12 mouse cellular contexts compared by ENCODE assay signal in genomic region chr15:8994608-8995277, GRCm38 (mm10). TPM values are rescaled to one million over a fixed set of nuclear protein-coding genes. Genes with fewer than 3 reads are reported as not detected.
DNase-seq lines count a peak whose midpoint lies in the region; ATAC-seq and TF ChIP-seq lines count a peak whose summit lies in the region.
"Had no signal": no experiment of that assay in that cellular context is flagged by ENCODE, and none has a peak within 500 bp of the region (broad histone marks: within the 10 kb centered on the region; RNA-seq: fewer than 3 reads in every experiment).

No protein-coding gene starts in this region.

- H3K9ac ChIP-seq in forebrain, postnatal 0 days, result no peak overlapping the region
- no peak overlapping the region for H3K9ac ChIP-seq in liver, adult 2 months (ENCODE audit: low read depth, low read length)
- H3K9ac ChIP-seq in liver, embryonic 11.5 days (ENCODE audit: low read depth, low read length), result no peak overlapping the region
- H3K9ac ChIP-seq: forebrain, embryonic 12.5 days; lung, embryonic 15.5 days; neural tube, embryonic 12.5 days had no signal

- H3K27ac ChIP-seq in forebrain, postnatal 0 days (ENCODE audit: low read depth, low read length), result no peak overlapping the region
- no peak overlapping the region for H3K27ac ChIP-seq in forebrain, embryonic 10.5 days
- no peak overlapping the region for H3K27ac ChIP-seq in liver, adult 2 months (replicated peaks; ENCODE audit: insufficient read depth, low read depth, low read length)
- no peak overlapping the region for H3K27ac ChIP-seq in liver, embryonic 11.5 days (ENCODE audit: low read depth, low read length)
- H3K27ac ChIP-seq: forebrain, embryonic 12.5 days; lung, embryonic 15.5 days; neural tube, embryonic 12.5 days had no signal

- 0 out of 2 replicates have a peak, but pooled peaks have one; percentile 25 for ATAC-seq in forebrain, postnatal 0 days
- ATAC-seq in liver, embryonic 11.5 days (replicated peaks; ENCODE audit: low FRiP score), result no peak
- no peak for ATAC-seq in cerebellum, adult (ENCODE audit: insufficient number of reproducible peaks, low FRiP score, low TSS enrichment)

- H3K4me2 ChIP-seq in forebrain, postnatal 0 days (ENCODE audit: low read depth), result no peak overlapping the region
- no peak overlapping the region for H3K4me2 ChIP-seq in liver, embryonic 11.5 days
- H3K4me2 ChIP-seq: forebrain, embryonic 12.5 days; lung, embryonic 15.5 days; neural tube, embryonic 12.5 days had no signal

- H3K9me3 ChIP-seq in forebrain, postnatal 0 days (ENCODE audit: low read length), result no peaks in the 10 kb centered on the region
- H3K9me3 ChIP-seq in forebrain, embryonic 10.5 days, result no peaks in the 10 kb centered on the region
- H3K9me3 ChIP-seq in liver, embryonic 11.5 days (ENCODE audit: control insufficient read depth, low read length), result no peaks in the 10 kb centered on the region
- H3K9me3 ChIP-seq: forebrain, embryonic 12.5 days; lung, embryonic 15.5 days; neural tube, embryonic 12.5 days had no signal

- peaks cover 3% of the 10 kb centered on the region; the same call in 1 of the 2 replicates for H3K4me1 ChIP-seq in forebrain, postnatal 0 days (ENCODE audit: insufficient read depth)
- H3K4me1 ChIP-seq in forebrain, embryonic 10.5 days, result peaks cover 7% of the 10 kb centered on the region
- no peaks in the 10 kb centered on the region for H3K4me1 ChIP-seq in liver, adult 2 months (ENCODE audit: control insufficient read depth, insufficient read depth, low read length)
- no peaks in the 10 kb centered on the region for H3K4me1 ChIP-seq in liver, embryonic 11.5 days (replicated peaks; ENCODE audit: control insufficient read depth, insufficient read depth, low read length)
- H3K4me1 ChIP-seq: forebrain, embryonic 12.5 days; lung, embryonic 15.5 days; neural tube, embryonic 12.5 days had no signal

- H3K79me2 ChIP-seq in liver, adult 2 months (ENCODE audit: control insufficient read depth, insufficient read depth, low read length), result no peaks in the 10 kb centered on the region

- peak; percentile 13 for DNase-seq in forebrain, postnatal 0 days
- DNase-seq in forebrain, embryonic 10.5 days (ENCODE audit: extremely low spot score, low spot score), result no peak
- DNase-seq in liver, adult 2 months (ENCODE audit: extremely low read depth, low read depth, low spot score), result no peak
- no peak for DNase-seq in liver, embryonic 11.5 days (ENCODE audit: low spot score)
- DNase-seq in adrenal gland, adult 8-10 months, result peak; percentile 12
- DNase-seq in retina, embryonic 14.5 days (ENCODE audit: low spot score), result peak; percentile 39
- no peak for DNase-seq in kidney, adult 11 months
- DNase-seq: heart, postnatal 10 days had no signal

- H3K27me3 ChIP-seq in forebrain, postnatal 0 days (ENCODE audit: insufficient read depth, low read length), result no peaks in the 10 kb centered on the region
- no peaks in the 10 kb centered on the region for H3K27me3 ChIP-seq in forebrain, embryonic 10.5 days (ENCODE audit: poor library complexity, severe bottlenecking)
- H3K27me3 ChIP-seq in liver, adult 2 months (ENCODE audit: control insufficient read depth, insufficient read depth, low read length), result no peaks in the 10 kb centered on the region
- H3K27me3 ChIP-seq in liver, embryonic 11.5 days (replicated peaks; ENCODE audit: control insufficient read depth, insufficient read depth, low read length), result no peaks in the 10 kb centered on the region
- H3K27me3 ChIP-seq: forebrain, embryonic 12.5 days; lung, embryonic 15.5 days; neural tube, embryonic 12.5 days had no signal

- TF ChIP-seq CTCF in forebrain, postnatal 0 days (IDR thresholded peaks at IDR 0.05; ENCODE audit: low read depth), result peak; percentile 39
- TF ChIP-seq CTCF in liver, adult 2 months (IDR thresholded peaks at IDR 0.05; ENCODE audit: low read depth, low read length), result 0 out of 2 replicates have a peak, but pooled peaks have one; percentile 14

- 66% methylated on average over 8 of the region's 8 CpGs for WGBS in forebrain, postnatal 0 days
- 80% methylated on average over 8 of the region's 8 CpGs for WGBS in forebrain, embryonic 10.5 days
- 78% methylated on average over 8 of the region's 8 CpGs for WGBS in liver, adult 2 months
- WGBS in liver, embryonic 11.5 days, result 73% methylated on average over 8 of the region's 8 CpGs

- H3K36me3 ChIP-seq in forebrain, postnatal 0 days (ENCODE audit: insufficient read depth), result no peaks in the 10 kb centered on the region
- H3K36me3 ChIP-seq in forebrain, embryonic 10.5 days (replicated peaks), result no peaks in the 10 kb centered on the region
- H3K36me3 ChIP-seq in liver, adult 2 months (ENCODE audit: control insufficient read depth, insufficient read depth, low read length), result no peaks in the 10 kb centered on the region
- H3K36me3 ChIP-seq in liver, embryonic 11.5 days (ENCODE audit: control insufficient read depth, insufficient read depth, low read length), result no peaks in the 10 kb centered on the region
- H3K36me3 ChIP-seq: forebrain, embryonic 12.5 days; lung, embryonic 15.5 days; neural tube, embryonic 12.5 days had no signal

- TF ChIP-seq POLR2A in liver, adult 2 months (IDR thresholded peaks at IDR 0.05; ENCODE audit: extremely low read depth, insufficient read depth, low read length), result no peak

- H3K4me3 ChIP-seq in forebrain, postnatal 0 days (ENCODE audit: low read depth, low read length), result no peak overlapping the region
- no peak overlapping the region for H3K4me3 ChIP-seq in forebrain, embryonic 10.5 days
- H3K4me3 ChIP-seq in liver, adult 2 months (ENCODE audit: insufficient read depth, low read depth, low read length), result no peak overlapping the region
- no peak overlapping the region for H3K4me3 ChIP-seq in liver, embryonic 11.5 days (ENCODE audit: low read depth, low read length)
- H3K4me3 ChIP-seq: forebrain, embryonic 12.5 days; lung, embryonic 15.5 days; neural tube, embryonic 12.5 days had no signal

RNA-seq across cellular contexts. Expression of gene Ranbp3l, which starts 27.0 kb away (rescaled TPM):
- 16.3 and 23.1 TPM in 2 replicates for total RNA-seq in forebrain, postnatal 0 days (2014; rRNA removed)
- polyA plus RNA-seq in forebrain, postnatal 0 days (2015; fragmentation: Nextera tagmentation; extraction: Ambion mirVana), result 9.7 and 11.3 TPM in 2 replicates
- 0.09 and 0.55 TPM in 2 replicates for polyA plus RNA-seq in forebrain, embryonic 10.5 days (2016; fragmentation: Nextera tagmentation; extraction: Ambion mirVana)
- 1.8 and 3.5 TPM in 2 replicates for total RNA-seq in liver, adult 2 months (2014; rRNA removed)
- polyA plus RNA-seq in liver, adult 2 months (2012; rRNA removed), result 0.32 and 0.55 TPM in 2 replicates
- 0.06 and 0.27 TPM in 2 replicates for polyA plus RNA-seq in liver, embryonic 11.5 days (2014; fragmentation: Nextera tagmentation; extraction: Ambion mirVana)
- not detected for total RNA-seq in adrenal gland, adult 8-10 months (2022)
- total RNA-seq: heart, postnatal 10 days had no signal

Comparison
In these comparisons a context has a peak if more than half of its experiments do, and no peak if none do; other contexts are left out.
1. DNase-seq: peak in forebrain, postnatal 0 days (single experiment), adrenal gland, adult 8-10 months (single experiment) and retina, embryonic 14.5 days (single experiment); none in forebrain, embryonic 10.5 days (single experiment), liver, adult 2 months (single experiment), liver, embryonic 11.5 days (single experiment) and kidney, adult 11 months (single experiment).